Mouse (Mus musculus) hindbrain, embryonic 14.5 days (tissue): Measurements from ENCODE around the gene Grm8. TPM values are rescaled to one million over a fixed set of nuclear protein-coding genes. Genes with fewer than 3 reads are reported as not detected.
A peak's percentile ranks its signal among the peaks of the same experiment; 100 is the strongest.

Experiments
- ATAC-seq: fragments of 200-750 bp; cut with Nextera tagmentation; 2 replicates; pipeline ENCODE4 v1.8.0; 2017; ENCODE audit warnings: moderate number of reproducible peaks, mild to moderate bottlenecking, moderate TSS enrichment, moderate library complexity; ENCODE audit not compliant: low FRiP score
- DNase-seq: peaks from one replicate; pipeline ENCODE4 v3.0.0-alpha.2; 2015; ENCODE audit warnings: low spot score
- H3K27ac ChIP-seq: fragments of 300-500 bp; sonication (generic); 2 replicates; pipeline ENCODE4 v1.5.1; 2014; ENCODE audit warnings: mild to moderate bottlenecking, moderate library complexity
- H3K27me3 ChIP-seq: fragments of 300-500 bp; sonication (generic); 2 replicates; pipeline ENCODE4 v1.6.1; 2014; ENCODE audit warnings: mild to moderate bottlenecking, low read length, mixed read lengths; ENCODE audit not compliant: control insufficient read depth, insufficient read depth
- H3K36me3 ChIP-seq: fragments of 300-500 bp; sonication (generic); replicated peaks from 2 replicates; pipeline ENCODE4 v1.6.1; 2014; ENCODE audit not compliant: control insufficient read depth, insufficient read depth
- H3K4me1 ChIP-seq: fragments of 300-500 bp; sonication (generic); replicated peaks from 2 replicates; pipeline ENCODE4 v1.6.1; 2014; ENCODE audit warnings: antibody characterized with exemption, low read length, mixed read lengths; ENCODE audit not compliant: control insufficient read depth, insufficient read depth
- H3K4me2 ChIP-seq: fragments of 300-500 bp; sonication (generic); replicated peaks from 2 replicates; pipeline ENCODE4 v1.6.1; 2014; ENCODE audit warnings: mild to moderate bottlenecking, moderate library complexity
- H3K4me3 ChIP-seq: fragments of 300-500 bp; sonication (generic); replicated peaks from 2 replicates; pipeline ENCODE4 v1.5.1; 2014; ENCODE audit warnings: mild to moderate bottlenecking, low read length
- H3K9ac ChIP-seq: fragments of 300-500 bp; sonication (generic); 2 replicates; pipeline ENCODE4 v1.6.1; 2014
- H3K9me3 ChIP-seq: fragments of 300-500 bp; sonication (generic); 2 replicates; pipeline ENCODE4 v1.6.1; 2016; ENCODE audit warnings: low read length; ENCODE audit not compliant: control insufficient read depth
- WGBS: fragments of 180-500 bp; shearing (Covaris S2); extraction: QIAGEN DNeasy Blood & Tissue Kit; methylation state at CpG from one replicate; pipeline ENCODE4 v1.1.7; 2014; 5-methylcytosine and 5-hydroxymethylcytosine counted together
- polyA plus RNA-seq: library from polyadenylated mRNA; unstranded; fragments of >200 nt; fragmentation: Nextera tagmentation; extraction: Ambion mirVana; gene quantifications from 2 replicates; pipeline ENCODE4 v1.2.1, GENCODE M21; 2014

Gene Grm8
- polyA plus RNA-seq, 1 experiment from 2014 or later: 11.8 TPM

- Histone ChIP-seq H3K36me3 (no peaks in the 10 kb centered on the region), H3K27ac (no peak overlapping the region), H3K9me3 (no peaks in the 10 kb centered on the region), H3K4me2 (no peak overlapping the region), H3K4me1 (no peaks in the 10 kb centered on the region), H3K4me3 (no peak overlapping the region), H3K27me3 (no peaks in the 10 kb centered on the region), H3K9ac (no peak overlapping the region)
- no peak for ATAC-seq
- DNase-seq: no peak
- WGBS: 71% methylated on average over 2 of the region's 2 CpGs
These were observed 763.9 kb downstream of the Grm8 start for GRCm38 (mm10) chr6:27371095-27371494.

GRCm38 (mm10) chr6:27363775-27364174 is 771.2 kb downstream of the Grm8 start:
- no peak overlapping the region for H3K4me2 ChIP-seq
- H3K4me3 ChIP-seq: no peak overlapping the region
- H3K27me3 ChIP-seq: no peaks in the 10 kb centered on the region
- WGBS: 75% methylated on average over 8 of the region's 8 CpGs
- no peaks in the 10 kb centered on the region for H3K9me3 ChIP-seq
- peak; percentile 24; the same call in 1 of the 2 replicates for ATAC-seq
- H3K36me3 ChIP-seq: no peaks in the 10 kb centered on the region
- no peak overlapping the region for H3K9ac ChIP-seq
- peak; percentile 30 for DNase-seq
- no peaks in the 10 kb centered on the region for H3K4me1 ChIP-seq
- no peak overlapping the region for H3K27ac ChIP-seq

GRCm38 (mm10) chr6:27360440-27360839 is 774.5 kb downstream of the Grm8 start:
- DNase-seq (no peak), ATAC-seq (no peak)
- no peak overlapping the region for H3K4me3 ChIP-seq
- no peaks in the 10 kb centered on the region for H3K36me3 ChIP-seq
- no peak overlapping the region for H3K9ac ChIP-seq
- no peaks in the 10 kb centered on the region for H3K9me3 ChIP-seq
- no peak overlapping the region for H3K4me2 ChIP-seq
- H3K4me1 ChIP-seq: no peaks in the 10 kb centered on the region
- H3K27me3 ChIP-seq: no peaks in the 10 kb centered on the region
- no peak overlapping the region for H3K27ac ChIP-seq

DNA sequence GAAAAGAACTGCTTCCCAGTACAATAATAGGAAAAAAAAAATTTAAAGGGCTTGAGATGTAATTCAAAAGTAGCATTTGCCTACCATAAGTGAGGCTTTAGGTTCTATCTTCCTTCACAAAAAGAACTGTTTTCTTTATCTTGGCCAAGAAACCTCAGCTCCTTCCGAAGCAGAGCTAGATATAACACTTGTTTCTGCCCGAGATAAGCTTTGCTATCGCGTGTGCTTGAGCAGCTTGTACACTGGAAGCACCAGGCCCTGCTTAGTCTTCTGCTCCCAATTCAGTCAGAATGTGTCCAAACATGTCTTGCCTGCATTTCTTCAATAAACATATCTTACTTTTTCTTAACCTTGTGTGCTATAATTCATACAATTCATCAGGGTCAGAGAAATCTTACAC is 783.8 kb downstream of the Grm8 start:
- Histone ChIP-seq H3K27me3 (no peaks in the 10 kb centered on the region), H3K9ac (no peak overlapping the region), H3K4me3 (no peak overlapping the region), H3K4me1 (no peaks in the 10 kb centered on the region), H3K27ac (no peak overlapping the region), H3K9me3 (no peaks in the 10 kb centered on the region), H3K36me3 (no peaks in the 10 kb centered on the region), H3K4me2 (no peak overlapping the region)
- ATAC-seq (no peak), DNase-seq (no peak)
- WGBS: 91% methylated on average over 4 of the region's 4 CpGs

DNA sequence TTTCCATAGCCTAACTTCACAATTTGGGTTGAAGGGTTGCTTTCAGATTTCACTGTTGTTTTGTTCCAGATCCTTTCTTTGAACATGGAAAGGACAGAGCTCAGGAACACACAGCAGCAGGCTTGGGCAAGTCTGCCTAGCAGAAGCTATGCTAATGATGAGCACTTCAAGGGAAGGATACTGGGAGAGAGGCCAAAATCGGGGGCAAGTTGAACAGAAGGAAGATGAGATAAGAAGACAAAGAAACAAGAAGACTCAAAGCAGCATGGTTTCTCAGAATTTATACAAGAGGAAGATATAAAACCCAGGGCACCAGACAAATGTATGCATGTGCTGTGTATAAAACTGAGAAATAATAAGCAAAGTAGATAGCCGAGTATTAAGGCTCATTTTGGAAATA is 786.7 kb downstream of the Grm8 start:
- Histone ChIP-seq H3K27me3 (no peaks in the 10 kb centered on the region), H3K4me2 (no peak overlapping the region), H3K4me1 (no peaks in the 10 kb centered on the region), H3K9me3 (no peaks in the 10 kb centered on the region), H3K9ac (no peak overlapping the region), H3K27ac (no peak overlapping the region), H3K4me3 (no peak overlapping the region), H3K36me3 (no peaks in the 10 kb centered on the region)
- ATAC-seq: no peak
- 69% methylated on average over 2 of the region's 2 CpGs for WGBS
- no peak for DNase-seq

- WGBS: 70% methylated on average over 1 of the region's 1 CpGs
- no peak overlapping the region for H3K27ac ChIP-seq
- no peak overlapping the region for H3K4me3 ChIP-seq
These were observed 788.7 kb downstream of the Grm8 start for GRCm38 (mm10) chr6:27346311-27346710.

DNA sequence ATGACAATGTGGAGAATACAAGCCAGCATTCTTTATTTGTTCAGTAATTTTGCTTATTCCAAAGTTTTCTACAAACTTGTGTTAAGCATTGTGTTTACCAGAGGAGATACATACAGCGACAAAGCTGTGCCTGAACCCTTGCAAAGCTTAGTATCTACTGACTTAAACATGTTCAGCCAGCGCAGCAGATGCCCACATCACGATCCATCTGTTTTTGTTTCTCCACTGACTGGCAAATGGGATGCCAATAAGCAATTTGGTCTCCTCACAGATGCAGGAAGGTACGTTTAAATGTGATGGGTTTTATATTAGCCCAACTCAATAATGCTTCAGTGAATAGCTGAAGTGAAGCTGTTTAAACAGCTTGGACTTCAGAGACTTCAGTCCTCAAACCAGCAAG is 794.8 kb downstream of the Grm8 start:
- no peaks in the 10 kb centered on the region for H3K27me3 ChIP-seq
- 87% methylated on average over 4 of the region's 4 CpGs for WGBS
- no peaks in the 10 kb centered on the region for H3K9me3 ChIP-seq
- H3K9ac ChIP-seq: no peak overlapping the region
- ATAC-seq: no peak
- no peak overlapping the region for H3K4me2 ChIP-seq
- no peak overlapping the region for H3K4me3 ChIP-seq
- no peak overlapping the region for H3K27ac ChIP-seq
- no peak for DNase-seq
- H3K4me1 ChIP-seq: no peaks in the 10 kb centered on the region
- H3K36me3 ChIP-seq: no peaks in the 10 kb centered on the region

More at GRCm38 (mm10) chr6:27346311-27346710, 788.7 kb downstream of the Grm8 start:
- Histone ChIP-seq H3K9me3 (no peaks in the 10 kb centered on the region), H3K4me1 (no peaks in the 10 kb centered on the region), H3K9ac (no peak overlapping the region), H3K36me3 (no peaks in the 10 kb centered on the region), H3K4me2 (no peak overlapping the region), H3K27me3 (no peaks in the 10 kb centered on the region)
- ATAC-seq (no peak), DNase-seq (no peak)

GRCm38 (mm10) chr6:27318575-27318974 is 816.4 kb downstream of the Grm8 start:
- H3K9ac ChIP-seq: no peak overlapping the region

GRCm38 (mm10) chr6:27317422-27317821 is 817.6 kb downstream of the Grm8 start:
- no peak overlapping the region for H3K27ac ChIP-seq
- no peak overlapping the region for H3K9ac ChIP-seq
- H3K9me3 ChIP-seq: no peaks in the 10 kb centered on the region
- no peak overlapping the region for H3K4me3 ChIP-seq
- H3K27me3 ChIP-seq: no peaks in the 10 kb centered on the region
- peak; percentile 69; the same call in 1 of the 2 replicates for ATAC-seq
- H3K4me2 ChIP-seq: no peak overlapping the region
- no peaks in the 10 kb centered on the region for H3K36me3 ChIP-seq
- no peaks in the 10 kb centered on the region for H3K4me1 ChIP-seq
- DNase-seq: no peak
- WGBS: 58% methylated on average over 3 of the region's 3 CpGs

More at GRCm38 (mm10) chr6:27318575-27318974, 816.4 kb downstream of the Grm8 start:
- Histone ChIP-seq H3K4me2 (no peak overlapping the region), H3K4me3 (no peak overlapping the region), H3K9me3 (no peaks in the 10 kb centered on the region), H3K27ac (no peak overlapping the region), H3K36me3 (no peaks in the 10 kb centered on the region), H3K27me3 (no peaks in the 10 kb centered on the region), H3K4me1 (no peaks in the 10 kb centered on the region)
- ATAC-seq (no peak), DNase-seq (no peak)
- WGBS: 96% methylated on average over 1 of the region's 1 CpGs

DNA sequence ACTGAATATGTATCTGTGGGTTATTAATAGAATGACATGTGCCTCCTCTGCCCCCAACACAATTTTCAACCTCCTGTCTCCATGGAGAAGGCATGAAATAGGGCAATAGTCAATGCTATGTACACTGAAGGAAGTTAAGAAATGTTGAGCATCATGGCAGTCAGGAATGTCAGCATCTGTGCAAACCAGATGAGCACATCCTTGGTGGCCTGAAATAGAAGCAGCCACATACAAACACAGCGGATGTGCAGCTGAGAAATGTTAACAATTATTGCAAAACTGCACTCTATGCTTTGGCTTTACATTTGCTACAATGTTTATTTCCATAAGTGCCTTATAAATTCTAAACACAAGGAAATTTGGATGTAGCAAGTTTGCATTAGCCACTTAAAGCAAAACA is 819.0 kb downstream of the Grm8 start:
- H3K27me3 ChIP-seq: no peaks in the 10 kb centered on the region
- no peaks in the 10 kb centered on the region for H3K9me3 ChIP-seq
- no peaks in the 10 kb centered on the region for H3K4me1 ChIP-seq
- no peak overlapping the region for H3K4me3 ChIP-seq
- DNase-seq (no peak), ATAC-seq (no peak)
- no peak overlapping the region for H3K4me2 ChIP-seq
- 97% methylated on average over 1 of the region's 1 CpGs for WGBS
- H3K9ac ChIP-seq: no peak overlapping the region
- H3K27ac ChIP-seq: no peak overlapping the region
- no peaks in the 10 kb centered on the region for H3K36me3 ChIP-seq
